Mouse (Mus musculus): ENCODE results near the gene Grid1.

GRCm38 (mm10) chr14:34936192-34936770 lies 116.4 kb downstream of the Grid1 start:
- TF ChIP-seq CTCF (IDR thresholded peaks at IDR 0.05; ENCODE audit: insufficient read depth, low read length) = no peak
- TF ChIP-seq POLR2A (IDR thresholded peaks at IDR 0.05; ENCODE audit: borderline replicate concordance, extremely low read depth, low read depth, low read length) = no peak
